Mouse (Mus musculus): ENCODE results near the gene Best3. TPM values are rescaled to one million over a fixed set of nuclear protein-coding genes. Genes with fewer than 3 reads are reported as not detected.

Best3 gene
- total and polyA plus RNA-seq, 3 experiments, result 3.2 to 5.9 (median 5.8) TPM

DNA sequence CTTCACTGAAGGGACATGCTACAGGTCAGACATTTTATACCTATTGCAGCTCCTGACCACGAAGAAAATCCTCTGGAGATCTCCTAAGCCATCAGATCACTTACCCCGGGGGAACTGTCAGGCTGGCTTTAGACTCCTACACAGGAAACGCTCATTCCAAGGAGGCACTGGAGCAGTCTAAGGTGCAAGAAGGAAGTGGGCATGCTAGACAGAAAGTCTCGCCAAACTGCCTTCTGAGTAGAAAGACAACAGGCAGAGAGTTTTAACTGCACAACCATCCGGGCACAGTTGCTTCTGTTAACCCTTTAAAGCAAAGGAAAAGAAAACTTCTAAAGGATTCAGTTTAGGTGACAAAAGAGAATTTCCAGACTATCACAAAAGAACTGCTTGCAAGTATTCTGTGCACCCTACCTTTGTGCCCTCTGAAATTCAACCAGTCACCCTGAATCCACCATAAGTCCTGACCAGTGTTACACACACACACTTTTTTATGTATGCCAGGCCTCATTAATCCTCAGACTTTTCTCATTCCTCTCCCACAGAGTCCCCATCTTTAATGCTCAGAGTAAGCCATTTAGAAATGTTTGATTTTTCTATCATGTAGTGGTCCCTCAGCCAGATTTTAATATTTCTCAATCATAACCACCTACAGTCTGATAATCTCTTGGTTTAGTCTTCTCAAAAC lies 28.1 kb upstream of the Best3 start:
- 37% methylated on average over 5 of the region's 5 CpGs for WGBS
- no peaks in the 10 kb centered on the region for H3K79me2 ChIP-seq (replicated peaks; ENCODE audit: control insufficient read depth, insufficient read depth, low read length)
- intact Hi-C loops (cut with DNase I), result no loop called here
- H3K4me1 ChIP-seq (ENCODE audit: control insufficient read depth, insufficient read depth, low read length), result no peaks in the 10 kb centered on the region
- H3K4me3 ChIP-seq, result no peak overlapping the region
- H3K27ac ChIP-seq, result no peak overlapping the region
- no peaks in the 10 kb centered on the region for H3K36me3 ChIP-seq (ENCODE audit: control insufficient read depth, insufficient read depth, low read length)
- TF ChIP-seq POLR2A (IDR thresholded peaks at IDR 0.05; ENCODE audit: insufficient read depth, low read depth, low read length), result no peak
- no peak for TF ChIP-seq CTCF (IDR thresholded peaks at IDR 0.05)
- no peak for TF ChIP-seq EP300 (IDR thresholded peaks at IDR 0.05; ENCODE audit: insufficient read depth, low read depth, low read length)
- no peaks in the 10 kb centered on the region for H3K27me3 ChIP-seq (ENCODE audit: control insufficient read depth, insufficient read depth, low read length)
- no peak overlapping the region for H3K9ac ChIP-seq (ENCODE audit: low read depth, low read length)
- no peak for DNase-seq

DNA sequence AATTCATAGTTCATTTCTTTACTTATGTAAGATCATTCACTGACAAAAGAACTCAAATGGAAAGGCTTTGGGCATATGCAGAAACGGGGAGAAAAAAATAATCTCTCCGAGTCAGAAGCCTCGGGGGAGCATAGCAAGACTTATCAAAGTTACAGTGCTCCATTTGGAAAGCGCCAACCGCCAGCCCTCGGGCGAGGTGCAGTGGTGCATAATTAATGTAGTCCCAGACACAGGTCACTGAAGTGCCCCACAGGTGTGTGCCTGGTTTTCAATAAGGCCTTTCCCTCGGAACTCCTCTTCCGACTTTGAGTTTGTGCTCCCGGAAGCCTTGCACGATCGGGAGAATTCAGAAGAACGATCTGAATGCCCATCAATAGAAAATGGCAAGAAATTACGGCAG lies 24.0 kb upstream of the Best3 start:
- H3K27me3 ChIP-seq (ENCODE audit: control insufficient read depth, insufficient read depth, low read length), result no peaks in the 10 kb centered on the region
- H3K4me1 ChIP-seq (ENCODE audit: control insufficient read depth, insufficient read depth, low read length), result no peaks in the 10 kb centered on the region
- H3K9ac ChIP-seq (ENCODE audit: low read depth, low read length), result no peak overlapping the region
- intact Hi-C loops (cut with DNase I), result no loop called here
- H3K79me2 ChIP-seq (replicated peaks; ENCODE audit: control insufficient read depth, insufficient read depth, low read length), result no peaks in the 10 kb centered on the region
- 85% methylated on average over 14 of the region's 14 CpGs for WGBS
- no peak overlapping the region for H3K27ac ChIP-seq
- TF ChIP-seq CTCF (IDR thresholded peaks at IDR 0.05) (no peak), EP300 (IDR thresholded peaks at IDR 0.05; ENCODE audit: insufficient read depth, low read depth, low read length) (no peak), POLR2A (IDR thresholded peaks at IDR 0.05; ENCODE audit: insufficient read depth, low read depth, low read length) (no peak)
- no peak for DNase-seq
- no peaks in the 10 kb centered on the region for H3K36me3 ChIP-seq (ENCODE audit: control insufficient read depth, insufficient read depth, low read length)
- H3K4me3 ChIP-seq, result no peak overlapping the region

DNA sequence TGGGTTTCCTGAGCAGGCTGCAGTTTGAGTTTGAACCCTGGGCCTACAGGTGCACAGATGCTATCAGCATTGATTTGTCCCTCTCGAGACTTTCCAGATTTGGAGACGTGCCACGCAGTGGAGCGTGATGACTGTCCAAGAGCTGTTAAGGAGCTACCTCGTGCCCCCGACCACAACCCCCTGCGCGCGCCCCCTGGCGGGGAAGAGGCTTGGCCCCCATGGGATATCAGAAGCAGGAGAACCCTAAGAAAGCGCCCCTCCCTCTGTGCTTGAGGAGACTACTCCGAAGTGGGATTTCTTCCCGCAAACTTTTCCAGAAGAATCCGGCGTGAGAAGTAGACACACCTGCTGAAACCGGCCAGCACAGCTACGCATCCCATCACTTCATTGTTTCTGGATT lies 23.3 kb upstream of the Best3 start:
- Histone ChIP-seq H3K27ac (no peak overlapping the region), H3K36me3 (ENCODE audit: control insufficient read depth, insufficient read depth, low read length) (no peaks in the 10 kb centered on the region), H3K79me2 (replicated peaks; ENCODE audit: control insufficient read depth, insufficient read depth, low read length) (no peaks in the 10 kb centered on the region), H3K27me3 (ENCODE audit: control insufficient read depth, insufficient read depth, low read length) (no peaks in the 10 kb centered on the region), H3K4me3 (no peak overlapping the region), H3K9ac (ENCODE audit: low read depth, low read length) (no peak overlapping the region), H3K4me1 (ENCODE audit: control insufficient read depth, insufficient read depth, low read length) (no peaks in the 10 kb centered on the region)
- intact Hi-C loops (cut with DNase I), result no loop called here
- no peak for DNase-seq
- TF ChIP-seq CTCF (IDR thresholded peaks at IDR 0.05) (0 out of 2 replicates have a peak, but pooled peaks have one; percentile 3), EP300 (IDR thresholded peaks at IDR 0.05; ENCODE audit: insufficient read depth, low read depth, low read length) (no peak), POLR2A (IDR thresholded peaks at IDR 0.05; ENCODE audit: insufficient read depth, low read depth, low read length) (no peak)
- WGBS, result 64% methylated on average over 17 of the region's 17 CpGs

DNA sequence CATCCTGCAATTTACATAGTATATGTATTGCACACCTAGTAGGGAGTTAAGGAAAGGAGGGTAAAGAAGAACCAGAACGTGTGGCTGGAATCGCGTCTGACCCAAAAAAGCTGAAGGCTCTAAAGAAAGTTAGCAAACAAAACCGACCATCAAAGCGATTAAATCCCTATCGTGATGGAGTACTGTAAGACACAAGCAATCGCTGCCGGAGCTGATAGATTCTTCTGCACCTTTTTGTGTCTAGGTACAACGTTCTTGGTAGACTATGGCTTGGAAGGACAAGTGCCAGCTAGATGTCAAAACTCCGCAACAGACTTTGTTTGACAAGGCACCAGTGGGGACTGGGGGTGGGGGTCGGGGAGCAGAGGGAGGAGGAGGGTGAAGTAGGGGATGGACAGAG lies 22.0 kb upstream of the Best3 start:
- Histone ChIP-seq H3K27ac (no peak overlapping the region), H3K79me2 (replicated peaks; ENCODE audit: control insufficient read depth, insufficient read depth, low read length) (no peaks in the 10 kb centered on the region), H3K36me3 (ENCODE audit: control insufficient read depth, insufficient read depth, low read length) (no peaks in the 10 kb centered on the region), H3K4me3 (no peak overlapping the region), H3K4me1 (ENCODE audit: control insufficient read depth, insufficient read depth, low read length) (no peaks in the 10 kb centered on the region), H3K27me3 (ENCODE audit: control insufficient read depth, insufficient read depth, low read length) (no peaks in the 10 kb centered on the region), H3K9ac (ENCODE audit: low read depth, low read length) (no peak overlapping the region)
- TF ChIP-seq CTCF (IDR thresholded peaks at IDR 0.05), result no peak
- no peak for TF ChIP-seq EP300 (IDR thresholded peaks at IDR 0.05; ENCODE audit: insufficient read depth, low read depth, low read length)
- TF ChIP-seq POLR2A (IDR thresholded peaks at IDR 0.05; ENCODE audit: insufficient read depth, low read depth, low read length), result no peak
- intact Hi-C loops (cut with DNase I), result no loop called here
- DNase-seq, result no peak
- WGBS, result 85% methylated on average over 11 of the region's 11 CpGs

DNA sequence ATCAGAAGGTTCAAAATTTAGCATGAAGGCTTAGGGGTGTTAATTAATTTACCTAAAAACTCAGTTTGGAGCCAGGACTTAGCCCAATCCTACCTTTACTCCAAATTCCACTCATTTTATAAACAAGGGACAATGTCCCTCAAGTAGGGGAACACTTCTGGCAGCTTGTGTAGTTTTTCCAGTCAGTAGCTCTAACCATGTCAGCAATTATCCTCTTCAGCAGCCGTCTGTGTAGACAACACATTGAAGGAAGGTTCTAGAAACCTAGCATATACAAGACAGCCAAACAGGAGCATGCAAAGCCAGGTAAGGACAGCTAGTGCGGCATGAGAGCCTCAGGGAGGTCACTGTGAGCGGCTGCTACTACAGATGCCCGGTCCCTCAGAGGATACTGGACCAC lies 21.5 kb upstream of the Best3 start:
- Histone ChIP-seq H3K27me3 (ENCODE audit: control insufficient read depth, insufficient read depth, low read length) (no peaks in the 10 kb centered on the region), H3K27ac (no peak overlapping the region), H3K4me1 (ENCODE audit: control insufficient read depth, insufficient read depth, low read length) (no peaks in the 10 kb centered on the region), H3K36me3 (ENCODE audit: control insufficient read depth, insufficient read depth, low read length) (no peaks in the 10 kb centered on the region), H3K4me3 (no peak overlapping the region), H3K9ac (ENCODE audit: low read depth, low read length) (no peak overlapping the region), H3K79me2 (replicated peaks; ENCODE audit: control insufficient read depth, insufficient read depth, low read length) (no peaks in the 10 kb centered on the region)
- no peak for TF ChIP-seq EP300 (IDR thresholded peaks at IDR 0.05; ENCODE audit: insufficient read depth, low read depth, low read length)
- TF ChIP-seq POLR2A (IDR thresholded peaks at IDR 0.05; ENCODE audit: insufficient read depth, low read depth, low read length), result no peak
- TF ChIP-seq CTCF (IDR thresholded peaks at IDR 0.05), result no peak
- DNase-seq, result no peak
- WGBS, result 74% methylated on average over 4 of the region's 4 CpGs
- intact Hi-C loops (cut with DNase I), result no loop called here

DNA sequence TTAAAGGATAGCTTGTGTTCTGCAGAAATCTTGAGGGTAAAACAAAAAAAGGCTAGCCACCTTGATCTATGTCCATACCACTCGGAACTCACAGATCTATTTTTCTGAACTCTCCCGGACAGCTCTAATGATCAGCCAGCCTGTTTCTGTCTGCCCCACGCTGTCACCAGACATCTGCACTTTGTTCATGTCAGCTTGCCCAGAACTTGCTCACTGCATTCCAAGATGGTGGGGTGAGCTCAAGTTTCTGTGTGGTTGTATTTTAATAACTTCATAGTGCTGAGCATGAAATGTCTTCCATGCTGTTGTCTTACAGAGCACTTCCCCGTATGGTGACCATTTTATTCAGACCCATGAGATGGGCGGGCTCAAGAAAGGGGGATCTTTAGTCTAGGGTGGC lies 20.8 kb upstream of the Best3 start:
- Histone ChIP-seq H3K4me3 (no peak overlapping the region), H3K79me2 (replicated peaks; ENCODE audit: control insufficient read depth, insufficient read depth, low read length) (no peaks in the 10 kb centered on the region), H3K9ac (ENCODE audit: low read depth, low read length) (no peak overlapping the region), H3K36me3 (ENCODE audit: control insufficient read depth, insufficient read depth, low read length) (no peaks in the 10 kb centered on the region), H3K27ac (no peak overlapping the region), H3K4me1 (ENCODE audit: control insufficient read depth, insufficient read depth, low read length) (no peaks in the 10 kb centered on the region), H3K27me3 (ENCODE audit: control insufficient read depth, insufficient read depth, low read length) (no peaks in the 10 kb centered on the region)
- DNase-seq, result peak in 1 of 2 experiments; percentile 31
- TF ChIP-seq CTCF (IDR thresholded peaks at IDR 0.05), result no peak
- intact Hi-C loops (cut with DNase I), result no loop called here
- WGBS, result 42% methylated on average over 5 of the region's 5 CpGs

Data from heart, adult 2 months (tissue).